Mouse (Mus musculus): ENCODE measurements around the gene Hsbp1.

GRCm38 (mm10) chr8:119345029-119345682, 868 bp downstream of the Hsbp1 start:
- TF ChIP-seq EP300 (IDR thresholded peaks at IDR 0.05; ENCODE audit: low read depth) (no peak), CTCF (IDR thresholded peaks at IDR 0.05; ENCODE audit: low read depth) (peak; percentile 28)
